Mouse (Mus musculus): ENCODE results near the gene Gcn1l1. TPM values are rescaled to one million over a fixed set of nuclear protein-coding genes. Genes with fewer than 3 reads are reported as not detected.

The Gcn1l1 gene
- polyA plus RNA-seq, 1 experiment, result 42.2 TPM

DNA sequence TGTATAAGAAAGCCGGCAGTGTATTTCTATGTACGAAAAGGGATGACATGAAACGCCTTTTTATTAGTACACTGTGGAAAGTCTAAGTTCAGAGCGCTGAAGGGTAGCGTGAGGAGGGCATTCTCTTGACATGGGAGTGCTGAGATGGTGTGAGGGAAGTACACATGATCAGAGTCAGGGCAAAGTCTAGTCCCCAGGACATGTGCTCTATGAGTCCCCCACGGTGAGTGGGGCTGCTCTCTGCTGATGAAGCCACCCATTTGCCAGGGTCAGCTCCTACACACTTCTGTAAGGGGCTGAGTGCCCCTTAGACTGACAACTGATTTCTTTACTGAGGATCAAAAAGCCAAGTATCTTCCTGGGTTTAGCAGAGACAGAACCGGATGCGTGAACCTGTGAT lies 102.2 kb downstream of the Gcn1l1 start:
- Histone ChIP-seq H3K36me3 (ENCODE audit: control insufficient read depth, insufficient read depth, low read length) (no peaks in the 10 kb centered on the region), H3K4me1 (ENCODE audit: control insufficient read depth, insufficient read depth, low read length) (no peaks in the 10 kb centered on the region), H3K4me3 (ENCODE audit: insufficient read depth, low read depth, low read length) (no peak overlapping the region), H3K27me3 (replicated peaks; ENCODE audit: control insufficient read depth, insufficient read depth, low read length) (no peaks in the 10 kb centered on the region), H3K27ac (ENCODE audit: insufficient read depth, low read depth, low read length) (no peak overlapping the region)
- DNase-seq, result peak; percentile 80
- WGBS, result 63% methylated on average over 8 of the region's 8 CpGs
- no peak for TF ChIP-seq CTCF (conservative IDR thresholded peaks at IDR 0.05; ENCODE audit: insufficient read depth, insufficient read length, low read depth, low read length)
- no peak for TF ChIP-seq POLR2A (IDR thresholded peaks at IDR 0.05; ENCODE audit: low read depth, low read length)

DNA sequence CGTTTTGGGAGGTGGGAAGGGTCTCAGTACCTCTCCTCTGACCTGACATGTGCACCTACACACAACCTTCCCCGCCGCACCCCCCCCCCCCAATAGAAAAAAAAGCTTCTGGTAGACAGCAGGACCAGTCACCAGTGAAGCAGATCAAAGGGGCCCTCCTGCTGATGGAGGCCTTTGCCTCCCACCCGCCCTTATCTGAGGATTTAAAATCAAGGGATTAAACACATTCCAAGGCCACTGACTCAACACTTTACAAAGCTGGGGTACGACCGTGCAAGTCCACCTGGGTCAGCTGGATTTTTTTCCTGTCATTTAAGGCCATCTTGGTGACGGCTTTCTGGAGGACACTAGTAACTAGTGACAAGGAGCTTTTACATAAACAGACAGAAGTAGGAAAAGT lies 102.8 kb downstream of the Gcn1l1 start:
- H3K4me3 ChIP-seq (ENCODE audit: insufficient read depth, low read depth, low read length), result no peak overlapping the region
- no peak for DNase-seq
- TF ChIP-seq CTCF (conservative IDR thresholded peaks at IDR 0.05; ENCODE audit: insufficient read depth, insufficient read length, low read depth, low read length), result no peak
- no peak for TF ChIP-seq POLR2A (IDR thresholded peaks at IDR 0.05; ENCODE audit: low read depth, low read length)
- H3K36me3 ChIP-seq (ENCODE audit: control insufficient read depth, insufficient read depth, low read length), result no peaks in the 10 kb centered on the region
- no peaks in the 10 kb centered on the region for H3K27me3 ChIP-seq (replicated peaks; ENCODE audit: control insufficient read depth, insufficient read depth, low read length)
- H3K27ac ChIP-seq (ENCODE audit: insufficient read depth, low read depth, low read length), result no peak overlapping the region
- 48% methylated on average over 7 of the region's 7 CpGs for WGBS
- H3K4me1 ChIP-seq (ENCODE audit: control insufficient read depth, insufficient read depth, low read length), result no peaks in the 10 kb centered on the region

DNA sequence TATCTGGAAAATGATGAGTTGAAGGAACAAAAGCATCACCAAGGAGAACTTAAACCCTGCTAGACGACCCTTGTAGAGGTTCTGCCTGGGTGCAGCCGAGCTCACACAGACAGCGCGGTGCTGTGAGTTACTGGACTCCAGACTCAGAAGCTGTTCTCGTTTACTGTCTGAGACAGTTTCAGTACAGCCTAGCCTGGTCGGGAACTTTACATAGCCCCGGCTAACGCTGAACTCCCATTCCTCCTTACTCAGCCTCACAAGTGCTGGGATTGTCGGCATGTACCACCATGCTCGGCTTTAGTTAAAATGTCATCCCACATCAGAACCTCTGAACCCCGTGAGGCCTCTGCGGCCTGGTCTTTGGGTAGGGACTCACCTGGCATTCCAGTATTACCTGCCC lies 103.9 kb downstream of the Gcn1l1 start:
- Histone ChIP-seq H3K4me3 (ENCODE audit: insufficient read depth, low read depth, low read length) (no peak overlapping the region), H3K27me3 (replicated peaks; ENCODE audit: control insufficient read depth, insufficient read depth, low read length) (no peaks in the 10 kb centered on the region), H3K27ac (ENCODE audit: insufficient read depth, low read depth, low read length) (no peak overlapping the region), H3K4me1 (ENCODE audit: control insufficient read depth, insufficient read depth, low read length) (no peaks in the 10 kb centered on the region), H3K36me3 (ENCODE audit: control insufficient read depth, insufficient read depth, low read length) (no peaks in the 10 kb centered on the region)
- TF ChIP-seq CTCF (conservative IDR thresholded peaks at IDR 0.05; ENCODE audit: insufficient read depth, insufficient read length, low read depth, low read length), result no peak
- no peak for TF ChIP-seq POLR2A (IDR thresholded peaks at IDR 0.05; ENCODE audit: low read depth, low read length)
- WGBS, result 88% methylated on average over 12 of the region's 12 CpGs
- DNase-seq, result no peak

DNA sequence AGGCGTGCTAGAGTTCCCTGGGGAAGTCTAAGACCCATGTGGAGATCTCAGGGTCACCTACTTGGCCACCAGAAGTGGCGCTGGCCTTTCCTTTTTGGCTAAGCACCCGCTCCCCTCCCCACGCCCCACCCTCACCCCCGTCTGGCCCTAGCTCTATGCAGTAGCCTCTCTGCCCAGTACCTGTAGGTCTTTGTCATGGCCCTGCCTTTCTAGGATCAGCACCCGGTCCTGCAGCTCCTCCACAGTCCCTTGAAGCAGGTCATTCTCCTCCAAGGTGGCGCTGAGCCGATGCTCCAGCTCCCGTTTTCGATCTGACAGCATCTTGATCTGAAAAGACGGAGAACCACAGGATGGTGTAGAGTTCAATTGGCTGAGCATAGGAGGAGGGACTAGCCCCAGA lies 104.9 kb downstream of the Gcn1l1 start:
- H3K27me3 ChIP-seq (replicated peaks; ENCODE audit: control insufficient read depth, insufficient read depth, low read length), result no peaks in the 10 kb centered on the region
- H3K4me1 ChIP-seq (ENCODE audit: control insufficient read depth, insufficient read depth, low read length), result no peaks in the 10 kb centered on the region
- no peaks in the 10 kb centered on the region for H3K36me3 ChIP-seq (ENCODE audit: control insufficient read depth, insufficient read depth, low read length)
- TF ChIP-seq CTCF (conservative IDR thresholded peaks at IDR 0.05; ENCODE audit: insufficient read depth, insufficient read length, low read depth, low read length), result no peak
- TF ChIP-seq POLR2A (IDR thresholded peaks at IDR 0.05; ENCODE audit: low read depth, low read length), result no peak
- no peak overlapping the region for H3K4me3 ChIP-seq (ENCODE audit: insufficient read depth, low read depth, low read length)
- no peak for DNase-seq
- H3K27ac ChIP-seq (ENCODE audit: insufficient read depth, low read depth, low read length), result no peak overlapping the region
- WGBS, result 88% methylated on average over 11 of the region's 11 CpGs

DNA sequence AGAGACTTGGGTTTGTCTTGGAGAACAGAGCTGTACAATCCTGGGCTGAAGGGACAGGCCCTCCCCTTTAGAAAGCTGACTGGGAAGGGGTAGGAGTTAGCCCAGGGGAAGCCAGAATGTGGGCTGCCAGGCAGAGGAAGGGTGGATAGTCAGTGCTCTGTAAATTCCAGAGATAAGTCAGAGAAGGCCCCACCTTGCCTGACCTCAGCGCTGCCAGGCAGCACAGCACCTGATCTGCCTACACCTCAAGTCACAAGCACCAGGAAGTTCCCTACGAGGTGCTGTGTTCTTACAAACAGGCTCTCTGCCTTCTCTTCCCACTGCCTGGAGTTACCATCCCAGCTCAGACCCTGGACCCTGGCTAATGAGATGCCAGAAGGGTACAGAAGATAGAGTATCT lies 105.4 kb downstream of the Gcn1l1 start:
- Histone ChIP-seq H3K4me3 (ENCODE audit: insufficient read depth, low read depth, low read length) (no peak overlapping the region), H3K36me3 (ENCODE audit: control insufficient read depth, insufficient read depth, low read length) (no peaks in the 10 kb centered on the region), H3K4me1 (ENCODE audit: control insufficient read depth, insufficient read depth, low read length) (no peaks in the 10 kb centered on the region), H3K27ac (ENCODE audit: insufficient read depth, low read depth, low read length) (no peak overlapping the region), H3K27me3 (replicated peaks; ENCODE audit: control insufficient read depth, insufficient read depth, low read length) (no peaks in the 10 kb centered on the region)
- DNase-seq, result no peak
- WGBS, result 72% methylated on average over 2 of the region's 2 CpGs
- TF ChIP-seq POLR2A (IDR thresholded peaks at IDR 0.05; ENCODE audit: low read depth, low read length) (no peak), CTCF (conservative IDR thresholded peaks at IDR 0.05; ENCODE audit: insufficient read depth, insufficient read length, low read depth, low read length) (no peak)

DNA sequence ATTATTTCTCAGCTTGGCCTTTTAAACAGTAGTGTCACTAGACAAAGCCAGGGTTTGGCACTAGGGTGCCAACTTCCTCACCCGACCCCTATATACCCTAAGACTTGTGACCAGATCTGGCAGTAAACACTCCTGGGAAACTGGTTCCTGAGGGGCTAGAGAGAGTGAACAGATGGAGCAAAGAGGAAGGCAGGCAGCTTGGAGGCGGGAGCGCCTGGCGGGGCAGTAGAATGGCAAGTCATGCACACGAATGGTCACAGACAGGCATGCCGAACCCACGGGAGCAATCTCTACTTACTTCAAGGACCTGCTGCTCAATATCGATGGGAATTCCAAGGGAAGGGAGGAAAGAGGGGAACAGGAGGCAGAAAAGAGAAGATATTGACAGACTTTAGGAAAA lies 106.8 kb downstream of the Gcn1l1 start:
- Histone ChIP-seq H3K4me3 (ENCODE audit: insufficient read depth, low read depth, low read length) (no peak overlapping the region), H3K36me3 (ENCODE audit: control insufficient read depth, insufficient read depth, low read length) (no peaks in the 10 kb centered on the region), H3K4me1 (ENCODE audit: control insufficient read depth, insufficient read depth, low read length) (no peaks in the 10 kb centered on the region), H3K27me3 (replicated peaks; ENCODE audit: control insufficient read depth, insufficient read depth, low read length) (no peaks in the 10 kb centered on the region), H3K27ac (ENCODE audit: insufficient read depth, low read depth, low read length) (no peak overlapping the region)
- TF ChIP-seq CTCF (conservative IDR thresholded peaks at IDR 0.05; ENCODE audit: insufficient read depth, insufficient read length, low read depth, low read length) (no peak), POLR2A (IDR thresholded peaks at IDR 0.05; ENCODE audit: low read depth, low read length) (no peak)
- no peak for DNase-seq
- WGBS, result 53% methylated on average over 8 of the region's 8 CpGs

Other genes starting within 250 kb of the Gcn1l1 start
- 39.2 and 44.8 TPM in 2 replicates for gene Srsf9, start 238.1 kb upstream of the Gcn1l1 start, polyA plus RNA-seq (2012; rRNA removed)
- gene Gatc, start 224.1 kb upstream of the Gcn1l1 start, polyA plus RNA-seq (2012; rRNA removed), result 12.1 and 16.0 TPM in 2 replicates
- gene Triap1, start 224.0 kb upstream of the Gcn1l1 start, polyA plus RNA-seq (2012; rRNA removed), result 15.9 and 20.1 TPM in 2 replicates
- gene Cox6a1, start 216.3 kb upstream of the Gcn1l1 start, polyA plus RNA-seq (2012; rRNA removed), result 4,626 and 5,972 TPM in 2 replicates
- gene Msi1, start 135.7 kb upstream of the Gcn1l1 start, polyA plus RNA-seq (2012; rRNA removed), result 2.0 and 2.5 TPM in 2 replicates
- gene Pla2g1b, start 99.0 kb upstream of the Gcn1l1 start, polyA plus RNA-seq (2012; rRNA removed), result 0.74 TPM in 1 of 2 replicates, not detected in the other
- 34.0 and 49.3 TPM in 2 replicates for gene Sirt4, start 80.5 kb upstream of the Gcn1l1 start, polyA plus RNA-seq (2012; rRNA removed)
- 101 and 122 TPM in 2 replicates for gene Pxn, start 58.6 kb upstream of the Gcn1l1 start, polyA plus RNA-seq (2012; rRNA removed)
- 1,267 and 1,337 TPM in 2 replicates for gene Rplp0, start 5.8 kb upstream of the Gcn1l1 start, polyA plus RNA-seq (2012; rRNA removed)
- 50.3 and 52.5 TPM in 2 replicates for gene Rab35, start 66.7 kb downstream of the Gcn1l1 start, polyA plus RNA-seq (2012; rRNA removed)
- gene Bicdl1, start 166.4 kb downstream of the Gcn1l1 start, polyA plus RNA-seq (2012; rRNA removed), result 55.9 and 67.5 TPM in 2 replicates